Mouse (Mus musculus) CH12.LX (cell line): ENCODE measurements around the gene Dlgap3. TPM values are rescaled to one million over a fixed set of nuclear protein-coding genes. Genes with fewer than 3 reads are reported as not detected.

ENCODE experiments used
- DNase-seq: peaks from one replicate; pipeline ENCODE4 v3.0.0-alpha.2; 2013; ENCODE audit errors: extremely low read depth
- H3K27ac ChIP-seq: 2 replicates; pipeline ENCODE4 v1.5.1; 2012; ENCODE audit warnings: low read depth, mild to moderate bottlenecking, control low read depth, moderate library complexity; ENCODE audit not compliant: insufficient read depth
- H3K27me3 ChIP-seq: replicated peaks from 2 replicates; pipeline ENCODE3; 2012; ENCODE audit warnings: inconsistent platforms
- H3K36me3 ChIP-seq, 2 experiments: replicated peaks in 1 of 2; 2 replicates each; pipeline versions ENCODE3 to v1.6.1; 2012; ENCODE audit warnings: inconsistent platforms in 1 of 2, low read length in 1 of 2, mild to moderate bottlenecking in 1 of 2, mixed read lengths in 1 of 2, moderate library complexity in 1 of 2; ENCODE audit not compliant: control insufficient read depth in 1 of 2, insufficient read depth in 1 of 2
- H3K4me1 ChIP-seq, 2 experiments: 2 replicates each; pipeline ENCODE4 v1.6.1; 2012; ENCODE audit warnings: inconsistent platforms in 1 of 2, moderate library complexity in 1 of 2; ENCODE audit not compliant: insufficient read depth in 2 of 2, control insufficient read depth in 1 of 2
- H3K4me2 ChIP-seq: 2 replicates; pipeline ENCODE4 v1.6.1; 2012; ENCODE audit warnings: low read depth, mild to moderate bottlenecking, control low read depth; ENCODE audit not compliant: poor library complexity, insufficient read depth, severe bottlenecking
- H3K4me3 ChIP-seq, 3 experiments: fragments of 150-350 bp in 1 of 3; sonication (generic) in 1 of 3; replicated peaks in 1 of 3; 2 replicates each; pipeline versions ENCODE3 to v1.5.1; 2011 to 2012; ENCODE audit warnings: low read depth in 2 of 3, low read length in 2 of 3, mild to moderate bottlenecking in 2 of 3, moderate library complexity in 2 of 3, control low read depth in 1 of 3, improper control_type of control experiment in 1 of 3, inconsistent platforms in 1 of 3, mixed read lengths in 1 of 3; ENCODE audit not compliant: poor library complexity in 1 of 3
- H3K79me2 ChIP-seq: replicated peaks from 2 replicates; pipeline ENCODE4 v1.6.1; 2012; ENCODE audit warnings: mild to moderate bottlenecking, moderate library complexity; ENCODE audit not compliant: control insufficient read depth, poor library complexity, insufficient read depth, severe bottlenecking; ENCODE audit errors: extremely low read depth
- H3K9ac ChIP-seq: 2 replicates; pipeline ENCODE4 v1.6.1; 2012; ENCODE audit warnings: low read depth, mild to moderate bottlenecking, control low read depth, moderate library complexity; ENCODE audit not compliant: insufficient read depth
- H3K9me3 ChIP-seq: replicated peaks from 2 replicates; pipeline ENCODE3; 2012; ENCODE audit warnings: low read length, inconsistent platforms, mixed read lengths
- CHD1 ChIP-seq: IDR thresholded peaks from 2 replicates; pipeline ENCODE4 v1.6.1; 2012; ENCODE audit warnings: low read depth, low read length, improper control_type of control experiment, inconsistent platforms
- CHD2 ChIP-seq: IDR thresholded peaks from 2 replicates; pipeline ENCODE4 v1.6.1; 2011; ENCODE audit warnings: low read length, improper control_type of control experiment
- CTCF ChIP-seq, 2 experiments: IDR thresholded peaks in 1 of 2; conservative IDR thresholded peaks in 1 of 2; 2 replicates each; pipeline ENCODE4 v1.5.1; 2011 to 2012; ENCODE audit warnings: low read depth in 2 of 2, low read length in 2 of 2, improper control_type of control experiment in 1 of 2, inconsistent platforms in 1 of 2, mild to moderate bottlenecking in 1 of 2, moderate library complexity in 1 of 2
- GABPA ChIP-seq: IDR thresholded peaks from 2 replicates; pipeline ENCODE4 v1.6.1; 2012; ENCODE audit warnings: low read depth, low read length, improper control_type of control experiment, inconsistent platforms; ENCODE audit not compliant: insufficient replicate concordance
- KAT2A ChIP-seq: IDR thresholded peaks from 2 replicates; pipeline ENCODE4 v1.6.1; 2012; ENCODE audit warnings: low read length, improper control_type of control experiment, inconsistent platforms; ENCODE audit not compliant: insufficient replicate concordance
- MXI1 ChIP-seq: IDR thresholded peaks from 2 replicates; pipeline ENCODE4 v1.6.1; 2011; ENCODE audit warnings: mild to moderate bottlenecking, low read depth, low read length, improper control_type of control experiment
- PAX5 ChIP-seq: IDR thresholded peaks from 2 replicates; pipeline ENCODE4 v1.6.1; 2012; ENCODE audit warnings: low read length, inconsistent platforms, mixed read lengths
- POLR2A ChIP-seq: IDR thresholded peaks from 2 replicates; pipeline ENCODE4 v1.6.1; 2011; ENCODE audit warnings: low read depth, mild to moderate bottlenecking, improper control_type of control experiment, low read length
- SIN3A ChIP-seq: IDR thresholded peaks from 2 replicates; pipeline ENCODE4 v1.6.1; 2012; ENCODE audit warnings: low read length, improper control_type of control experiment, inconsistent platforms
- SMC3 ChIP-seq: IDR thresholded peaks from 2 replicates; pipeline ENCODE4 v1.6.1; 2011; ENCODE audit warnings: low read depth, low read length, improper control_type of control experiment
- USF1 ChIP-seq: IDR thresholded peaks from 2 replicates; pipeline ENCODE4 v1.6.1; 2014; ENCODE audit warnings: low read depth, mild to moderate bottlenecking, inconsistent platforms, low read length, improper control_type of control experiment
- USF2 ChIP-seq: conservative IDR thresholded peaks from 2 replicates; pipeline ENCODE4 v1.6.1; 2011; ENCODE audit warnings: low read depth, low read length, improper control_type of control experiment
- ZNF384 ChIP-seq: IDR thresholded peaks from 2 replicates; pipeline ENCODE4 v1.6.1; 2012; ENCODE audit warnings: low read depth, low read length, improper control_type of control experiment, inconsistent platforms
- dilution Hi-C: fragments of 300-500 bp; cut with MboI; formaldehyde crosslinking; loops from 2 replicates; pipeline ENCODE4 v1.14.3; 2020; ENCODE audit warnings: low sequenced_read_pairs; ENCODE audit not compliant: extremely low pct_unique_long_range_greater_than_20kb, extremely low pct_ligation_motif_present
- in situ Hi-C: fragments of 300-500 bp; cut with MboI; formaldehyde crosslinking; loops from 3 replicates; pipeline ENCODE4 v1.14.3; 2019; ENCODE audit warnings: low sequenced_read_pairs, low pct_ligation_motif_present, low pct_unique_long_range_greater_than_20kb, mixed read lengths
- polyA plus RNA-seq: library from polyadenylated mRNA; unstranded; fragments of >175 nt; gene quantifications from 2 replicates; pipeline ENCODE4 v1.2.1, GENCODE M21; 2012; ENCODE audit warnings: low read depth; ENCODE audit not compliant: insufficient read length
- total RNA-seq, 2 experiments: library from RNA; depleted of rRNA; stranded (reverse); fragments of 300-350 nt in 1 of 2; fragments of >200 nt in 1 of 2; gene quantifications; 2 replicates each; pipeline ENCODE4 v1.2.3; 2012 to 2014

Gene Dlgap3
- total and polyA plus RNA-seq, 3 experiments = 0.07 to 0.55 (median 0.08) TPM

DNA sequence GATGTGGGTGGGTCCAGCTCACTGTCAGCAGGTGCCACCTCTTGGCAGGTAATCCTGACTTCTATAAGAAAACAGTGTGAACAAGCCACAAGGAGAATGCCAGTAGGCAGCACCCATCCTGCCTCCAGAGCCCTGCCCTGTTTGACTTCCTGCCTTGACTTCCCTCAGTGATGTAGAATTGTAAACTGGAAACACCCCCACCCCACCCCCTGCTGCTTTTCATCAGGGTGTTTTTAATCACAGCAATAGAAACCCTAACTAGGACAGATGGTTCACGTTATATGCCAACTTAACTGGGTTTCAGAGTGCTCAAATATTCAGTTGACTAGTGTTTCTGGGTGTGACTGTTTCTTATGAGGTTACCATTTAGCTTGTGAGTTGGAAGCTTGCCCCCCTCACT lies 15.7 kb upstream of the Dlgap3 start:
- H3K27ac ChIP-seq = no peak overlapping the region
- H3K9ac ChIP-seq = no peak overlapping the region
- H3K4me1 ChIP-seq = no peaks in the 10 kb centered on the region
- dilution Hi-C loops (no loop called here), in situ Hi-C loops (no loop called here)
- peaks cover 31% of the 10 kb centered on the region for H3K27me3 ChIP-seq
- no peaks in the 10 kb centered on the region for H3K36me3 ChIP-seq
- H3K4me2 ChIP-seq = no peak overlapping the region
- DNase-seq = no peak
- TF ChIP-seq PAX5 (no peak), ZNF384 (no peak), CHD2 (no peak), POLR2A (no peak), USF2 (no peak), SIN3A (no peak), SMC3 (no peak), KAT2A (no peak), USF1 (no peak), MXI1 (no peak)
- peaks cover 5% of the 10 kb centered on the region for H3K9me3 ChIP-seq
- no peaks in the 10 kb centered on the region for H3K79me2 ChIP-seq
- H3K4me3 ChIP-seq = no peak overlapping the region

DNA sequence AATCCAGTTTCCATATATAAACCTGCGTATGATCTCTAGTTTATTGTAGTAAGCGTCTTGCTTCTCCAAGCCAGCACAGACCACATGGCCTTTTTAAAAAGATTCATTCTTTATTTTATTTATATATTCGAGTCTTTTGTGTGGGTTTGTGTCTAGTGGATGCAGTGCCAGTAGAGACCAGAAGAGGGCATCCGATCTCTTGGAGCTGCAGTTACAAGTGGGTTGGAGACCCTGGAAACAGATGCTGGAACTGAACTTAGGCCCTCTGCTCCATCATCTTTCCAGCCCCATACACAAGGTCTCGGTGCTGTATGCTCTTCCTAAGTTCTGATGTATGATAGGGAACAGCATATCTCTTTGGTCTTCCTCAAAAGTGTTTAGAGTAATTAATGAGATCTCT lies 13.2 kb upstream of the Dlgap3 start:
- H3K79me2 ChIP-seq = no peaks in the 10 kb centered on the region
- in situ Hi-C loops (no loop called here), dilution Hi-C loops (no loop called here)
- H3K27me3 ChIP-seq = peaks cover 21% of the 10 kb centered on the region
- DNase-seq = peak; percentile 12
- H3K4me3 ChIP-seq = no peak overlapping the region
- H3K27ac ChIP-seq = no peak overlapping the region
- no peak overlapping the region for H3K9ac ChIP-seq
- TF ChIP-seq CHD1 (no peak), CTCF (conservative IDR thresholded peaks at IDR 0.05 in 1 of 2, IDR thresholded peaks at IDR 0.05 in 1 of 2; ENCODE audit: low read depth in 2 of 2, low read length in 2 of 2) (peak; percentile 14 to 36; a peak in 2 of 4 replicates)
- H3K4me2 ChIP-seq = no peak overlapping the region
- no peaks in the 10 kb centered on the region for H3K4me1 ChIP-seq
- peaks cover 5% of the 10 kb centered on the region for H3K9me3 ChIP-seq
- no peaks in the 10 kb centered on the region for H3K36me3 ChIP-seq

- Histone ChIP-seq H3K36me3 (no peaks in the 10 kb centered on the region), H3K9me3 (peaks cover 5% of the 10 kb centered on the region), H3K4me1 (no peaks in the 10 kb centered on the region), H3K79me2 (no peaks in the 10 kb centered on the region), H3K4me2 (no peak overlapping the region), H3K27me3 (peaks cover 27% of the 10 kb centered on the region), H3K27ac (no peak overlapping the region), H3K4me3 (no peak overlapping the region), H3K9ac (no peak overlapping the region)
- no peak for TF ChIP-seq GABPA
- in situ Hi-C loops = no loop called here
- dilution Hi-C loops = no loop called here
- no peak for DNase-seq
These were observed 11.3 kb upstream of the Dlgap3 start for GRCm38 (mm10) chr4:127157746-127158145.
